Mouse (Mus musculus) B cell, adult 67 days (primary cell): Measurements from ENCODE around the gene Casp1. TPM values are rescaled to one million over a fixed set of nuclear protein-coding genes. Genes with fewer than 3 reads are reported as not detected.

Experiments used
- total RNA-seq, 2 experiments: library from RNA; stranded (reverse); gene quantifications; 4 replicates each; pipeline ENCODE4 v1.2.4; 2023

Gene Casp1
- total RNA-seq: 10 to 100 TPM; 39.3 to 40.5 TPM

GRCm38 (mm10) chr9:5298329-5299131 lies at the start of gene Casp1:
Gene Casp1 (plus strand): TSS chr9:5298517.

DNA sequence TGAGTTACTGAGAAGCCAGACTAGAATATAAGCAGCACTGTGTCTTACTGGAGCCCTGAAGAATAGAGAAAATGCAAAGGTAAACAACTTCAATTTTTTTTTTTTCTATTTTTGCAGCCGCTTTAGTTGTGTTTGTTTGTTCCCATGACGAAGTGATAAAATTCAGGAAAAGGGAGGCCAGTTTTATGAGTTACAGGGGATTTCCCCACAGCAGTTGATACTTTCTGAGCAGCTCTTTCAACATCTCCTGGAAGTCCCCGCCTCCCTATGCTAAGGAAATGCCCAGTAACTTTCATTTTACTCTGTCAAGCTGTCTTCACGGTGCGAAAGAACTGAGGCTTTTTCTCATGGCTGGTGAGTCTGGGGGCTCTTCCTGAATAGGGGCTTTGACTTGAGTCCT lies 10.2 kb downstream of the Casp1 start, which contains the start of gene Casp4:
Gene Casp4 (plus strand): TSS at position 268 of the 400 bp plus-strand sequence.

GRCm38 (mm10) chr9:5345291-5345898 lies 47.1 kb downstream of the Casp1 start, which contains the start of gene Casp12:
Gene Casp12 (plus strand): TSS chr9:5345430.

Other genes with a start within 250 kb of the Casp1 start
- 10 to 100 TPM; 34.4 to 38.0 TPM for gene Casp4, start 10.3 kb downstream of the Casp1 start, total RNA-seq
- gene Casp12, start 46.9 kb downstream of the Casp1 start, total RNA-seq: under 1 TPM; 0.41 to 0.71 TPM